Mouse (Mus musculus) limb, embryonic 15.5 days (tissue): ENCODE results near the gene Zpr1. TPM values are rescaled to one million over a fixed set of nuclear protein-coding genes. Genes with fewer than 3 reads are reported as not detected.
A peak's percentile ranks its signal among the peaks of the same experiment; 100 is the strongest.

Source experiments
- ATAC-seq: fragments of 200-750 bp; cut with Nextera tagmentation; 2 replicates; pipeline ENCODE4 v1.8.0; 2017; ENCODE audit warnings: low read depth, moderate TSS enrichment; ENCODE audit not compliant: insufficient number of reproducible peaks, low FRiP score, low TSS enrichment
- H3K27ac ChIP-seq: fragments of 300-500 bp; sonication (generic); 2 replicates; pipeline ENCODE4 v1.5.1; 2015; ENCODE audit warnings: moderate library complexity, mild to moderate bottlenecking, inconsistent platforms
- H3K27me3 ChIP-seq: fragments of 300-500 bp; sonication (generic); 2 replicates; pipeline ENCODE4 v1.6.1; 2015; ENCODE audit warnings: inconsistent platforms
- H3K36me3 ChIP-seq: fragments of 300-500 bp; sonication (generic); 2 replicates; pipeline ENCODE4 v1.6.1; 2015; ENCODE audit warnings: inconsistent platforms
- H3K4me1 ChIP-seq: fragments of 300-500 bp; sonication (generic); 2 replicates; pipeline ENCODE4 v1.6.1; 2015; ENCODE audit warnings: inconsistent platforms
- H3K4me2 ChIP-seq: fragments of 300-500 bp; sonication (generic); 2 replicates; pipeline ENCODE4 v1.6.1; 2015; ENCODE audit warnings: mild to moderate bottlenecking, inconsistent platforms
- H3K4me3 ChIP-seq: fragments of 300-500 bp; sonication (generic); 2 replicates; pipeline ENCODE4 v1.5.1; 2015; ENCODE audit warnings: mild to moderate bottlenecking, inconsistent platforms
- H3K9ac ChIP-seq: fragments of 300-500 bp; sonication (generic); 2 replicates; pipeline ENCODE4 v1.6.1; 2015; ENCODE audit warnings: inconsistent platforms
- H3K9me3 ChIP-seq: fragments of 300-500 bp; sonication (generic); 2 replicates; pipeline ENCODE4 v1.6.1; 2016; ENCODE audit warnings: inconsistent platforms
- WGBS: fragments of 180-500 bp; shearing (Covaris S2); methylation state at CpG from one replicate; pipeline ENCODE4 v1.1.7; 2015; 5-methylcytosine and 5-hydroxymethylcytosine counted together
- polyA plus RNA-seq: library from polyadenylated mRNA; unstranded; fragments of >200 nt; fragmentation: Nextera tagmentation; extraction: Ambion mirVana; gene quantifications from 2 replicates; pipeline ENCODE4 v1.2.1, GENCODE M21; 2015

Gene Zpr1
- polyA plus RNA-seq: 56.6 and 60.0 TPM in 2 replicates

DNA sequence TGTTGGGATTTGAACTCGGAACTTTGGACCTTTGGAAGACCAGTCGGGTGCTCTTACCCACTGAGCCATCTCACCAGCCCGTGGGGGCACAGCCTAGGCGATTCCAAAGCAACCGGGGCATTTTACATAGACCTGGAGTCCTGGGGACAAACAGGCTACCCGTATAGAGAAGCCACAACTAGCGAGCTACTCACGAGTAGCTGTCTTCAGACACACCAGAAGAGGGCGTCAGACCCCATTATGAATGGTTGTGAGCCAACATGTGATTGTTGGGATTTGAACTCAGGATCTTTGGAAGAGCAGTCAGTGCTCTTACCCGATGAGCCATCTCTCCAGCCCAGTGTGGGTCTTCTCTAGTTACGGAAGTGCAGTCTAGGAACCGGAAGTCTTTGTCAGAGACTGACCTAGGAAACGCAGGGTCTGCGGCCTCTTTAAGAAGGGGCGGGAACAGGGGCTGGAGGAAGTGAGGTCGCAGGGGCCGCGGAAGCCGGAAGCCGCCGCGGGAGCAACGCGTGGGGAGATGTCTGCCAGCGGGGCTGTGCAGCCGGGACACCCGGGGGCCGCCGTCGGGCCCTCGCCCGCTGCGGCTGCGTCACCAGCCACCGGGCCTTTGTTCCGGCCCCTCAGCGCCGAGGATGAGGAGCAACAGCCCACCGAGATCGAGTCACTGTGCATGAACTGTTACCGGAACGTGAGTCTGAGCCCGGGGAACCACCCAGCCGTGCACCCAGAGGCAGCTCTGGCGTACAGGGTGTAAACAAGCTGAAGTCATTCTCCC is at the start of gene Zpr1:
TSS of gene Zpr1 (plus strand) at position 388 of the 778 bp plus-strand sequence.
- H3K9me3 ChIP-seq: no peaks in the 10 kb centered on the region
- peaks cover 20% of the 10 kb centered on the region for H3K27me3 ChIP-seq
- H3K27ac ChIP-seq: peak within 1 kb of the TSS; percentile 79
- peak; percentile 84 for ATAC-seq
- peaks cover 21% of the 10 kb centered on the region for H3K4me1 ChIP-seq
- H3K36me3 ChIP-seq: peaks cover 35% of the 10 kb centered on the region
- 6% methylated on average over 45 of the region's 45 CpGs for WGBS
- H3K4me2 ChIP-seq: peak within 1 kb of the TSS; percentile 74
- H3K4me3 ChIP-seq: peak within 1 kb of the TSS; percentile 80
- peak within 1 kb of the TSS; percentile 52 for H3K9ac ChIP-seq

DNA sequence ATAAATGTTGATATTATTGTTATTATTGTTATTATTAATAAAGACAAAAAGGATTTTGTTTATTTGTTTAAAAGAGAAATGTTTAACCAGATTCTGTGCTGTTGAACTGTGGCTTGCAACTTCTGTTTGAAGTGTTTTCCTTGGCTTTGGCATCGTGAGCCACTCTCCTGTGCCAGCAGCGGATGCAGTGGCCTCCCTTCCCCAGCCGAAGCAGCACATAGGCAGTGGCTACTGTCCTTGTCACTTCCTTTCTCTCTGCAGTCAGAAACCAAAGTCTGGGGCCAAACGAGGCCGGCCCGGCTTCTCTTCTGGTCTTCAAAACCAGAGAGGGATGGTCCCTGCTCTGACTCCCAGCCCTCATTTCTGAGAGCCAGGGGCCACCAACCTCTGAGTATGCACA is 49.8 kb upstream of the Zpr1 start:
- peaks cover 47% of the 10 kb centered on the region for H3K36me3 ChIP-seq
- no peak overlapping the region for H3K9ac ChIP-seq

DNA sequence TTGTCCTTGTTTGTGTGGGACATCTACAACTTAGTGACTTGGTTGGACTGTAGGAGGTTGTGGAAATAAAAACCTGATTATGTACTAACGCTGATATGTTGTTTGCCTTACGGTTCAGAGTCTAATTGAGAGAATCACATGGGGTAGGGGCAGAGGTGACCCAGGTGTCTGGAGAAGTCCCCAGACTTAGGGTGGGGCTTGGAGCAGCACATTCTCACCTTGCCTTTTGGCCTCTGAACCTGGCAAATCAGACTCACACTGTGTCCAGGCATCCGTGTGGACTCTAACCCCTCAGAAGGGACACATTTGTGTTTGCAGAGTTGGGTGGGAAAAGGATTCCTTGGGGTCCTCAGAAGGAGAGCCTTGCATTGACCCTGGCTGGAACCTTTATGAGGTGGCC is 48.8 kb upstream of the Zpr1 start:
- Histone ChIP-seq H3K36me3 (peaks cover 42% of the 10 kb centered on the region), H3K9ac (no peak overlapping the region), H3K27me3 (no peaks in the 10 kb centered on the region; the same call in 1 of the 2 replicates), H3K4me2 (no peak overlapping the region), H3K27ac (no peak overlapping the region), H3K9me3 (no peaks in the 10 kb centered on the region), H3K4me3 (no peak overlapping the region), H3K4me1 (no peaks in the 10 kb centered on the region)
- no peak for ATAC-seq
- WGBS: 85% methylated on average over 3 of the region's 3 CpGs

More for the DNA sequence above, 49.8 kb upstream of the Zpr1 start:
- Histone ChIP-seq H3K4me1 (no peaks in the 10 kb centered on the region), H3K4me2 (no peak overlapping the region), H3K27me3 (no peaks in the 10 kb centered on the region), H3K9me3 (no peaks in the 10 kb centered on the region), H3K27ac (no peak overlapping the region), H3K4me3 (no peak overlapping the region)
- 89% methylated on average over 6 of the region's 6 CpGs for WGBS
- ATAC-seq: no peak

DNA sequence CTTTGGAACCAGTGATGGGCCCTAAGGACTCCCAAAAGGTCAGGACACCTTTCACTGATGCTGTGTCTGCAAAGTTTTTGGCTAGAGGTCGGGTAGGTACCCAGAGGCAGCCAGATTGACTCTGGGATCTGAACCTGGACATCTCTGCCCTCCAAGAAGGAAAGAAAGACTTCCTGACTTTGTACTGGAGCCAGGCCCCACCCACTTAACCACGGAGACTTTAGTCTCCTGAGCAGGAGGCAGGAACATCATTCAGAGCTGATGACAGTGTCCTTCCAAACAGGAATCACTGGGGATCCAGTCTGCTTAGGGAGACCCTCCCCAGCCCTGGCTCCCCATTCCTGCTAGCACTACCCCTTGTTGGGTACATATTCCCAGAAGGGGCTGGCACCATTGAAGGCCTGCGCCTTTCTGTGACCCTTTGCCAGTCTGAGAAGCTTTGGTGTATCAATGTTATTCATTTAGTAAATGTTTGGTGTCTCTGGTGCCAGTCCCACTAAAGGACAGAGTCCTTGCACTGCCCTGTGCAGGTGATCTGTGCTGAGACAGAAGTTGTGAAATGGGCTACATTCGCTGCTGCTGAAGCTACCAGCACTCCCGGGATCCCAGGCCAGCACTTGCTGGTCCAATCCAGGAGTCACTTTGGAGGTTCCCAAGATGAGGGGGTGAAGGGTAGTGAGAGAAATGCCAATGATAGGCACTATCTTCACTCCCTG is 47.8 kb upstream of the Zpr1 start:
- ATAC-seq: no peak
- no peak overlapping the region for H3K27ac ChIP-seq

DNA sequence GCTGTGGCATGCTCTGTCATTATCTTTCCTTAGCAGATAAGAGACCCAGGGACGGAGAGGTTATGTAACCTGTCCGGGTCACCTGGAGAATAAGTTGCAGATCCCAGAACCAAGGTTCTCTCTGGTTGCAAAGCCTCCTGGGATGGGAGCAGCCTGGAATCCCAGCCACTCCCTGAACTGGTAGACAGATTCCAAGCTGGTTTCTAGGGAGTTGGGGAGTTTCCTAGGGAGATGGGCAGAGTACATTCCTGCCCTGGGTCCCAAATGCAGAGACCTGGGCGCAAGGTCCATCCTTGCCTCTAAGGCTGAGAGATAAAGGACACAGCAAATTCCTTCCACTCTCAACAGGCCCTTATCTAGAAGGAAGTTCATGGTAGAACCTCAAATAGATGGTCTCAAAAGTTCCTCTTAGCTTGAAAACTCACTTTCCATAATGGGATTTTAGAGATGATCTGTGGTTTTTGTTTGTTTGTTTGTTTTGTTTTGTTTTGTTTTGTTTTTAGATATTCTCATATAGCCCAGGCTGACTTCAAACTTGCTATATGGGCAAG is 45.7 kb upstream of the Zpr1 start:
- no peaks in the 10 kb centered on the region for H3K9me3 ChIP-seq
- no peaks in the 10 kb centered on the region; the same call in 1 of the 2 replicates for H3K27me3 ChIP-seq
- peaks cover 15% of the 10 kb centered on the region for H3K4me1 ChIP-seq
- H3K9ac ChIP-seq: no peak overlapping the region
- no peak overlapping the region for H3K4me2 ChIP-seq
- no peak overlapping the region for H3K27ac ChIP-seq
- WGBS: 84% methylated on average over 3 of the region's 3 CpGs
- peaks cover 11% of the 10 kb centered on the region for H3K36me3 ChIP-seq
- H3K4me3 ChIP-seq: no peak overlapping the region
- ATAC-seq: no peak

More for the DNA sequence above, 47.8 kb upstream of the Zpr1 start:
- Histone ChIP-seq H3K9ac (no peak overlapping the region), H3K4me2 (no peak overlapping the region), H3K9me3 (no peaks in the 10 kb centered on the region), H3K27me3 (no peaks in the 10 kb centered on the region; the same call in 1 of the 2 replicates), H3K4me1 (peaks cover 7% of the 10 kb centered on the region), H3K4me3 (no peak overlapping the region), H3K36me3 (peaks cover 32% of the 10 kb centered on the region)
- 62% methylated on average over 5 of the region's 5 CpGs for WGBS

DNA sequence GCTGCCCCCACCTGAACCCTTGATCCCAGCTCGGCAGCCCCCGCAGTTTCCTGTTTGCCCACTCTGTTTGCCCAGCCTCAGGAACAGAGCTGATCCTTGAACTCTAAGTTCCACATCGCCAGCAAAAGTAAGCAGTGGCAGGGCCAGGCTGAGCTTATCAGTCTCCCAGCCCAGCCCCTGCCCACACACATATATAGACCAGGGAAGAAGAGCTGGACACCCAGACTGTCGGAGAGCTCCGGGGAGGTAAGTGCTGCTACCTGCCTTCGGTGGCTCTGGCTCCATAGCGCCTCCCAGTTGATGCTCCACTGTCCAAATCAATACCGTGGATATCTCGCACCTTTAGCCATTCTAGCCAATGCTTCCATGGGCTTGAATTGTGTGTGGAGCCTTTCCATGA is 44.4 kb upstream of the Zpr1 start, which contains the start of gene Apoa1:
TSS of gene Apoa1 (plus strand) at position 90 of the 400 bp plus-strand sequence.
- 73% methylated on average over 9 of the region's 9 CpGs for WGBS
- H3K4me1 ChIP-seq: peaks cover 15% of the 10 kb centered on the region
- no peak for ATAC-seq
- H3K9me3 ChIP-seq: no peaks in the 10 kb centered on the region
- no peak within 1 kb of the TSS for H3K27ac ChIP-seq
- no peak within 1 kb of the TSS for H3K9ac ChIP-seq
- H3K4me3 ChIP-seq: no peak within 1 kb of the TSS
- no peaks in the 10 kb centered on the region; the same call in 1 of the 2 replicates for H3K27me3 ChIP-seq
- H3K36me3 ChIP-seq: no peaks in the 10 kb centered on the region
- peak within 1 kb of the TSS; percentile 88; the same call in 1 of the 2 replicates for H3K4me2 ChIP-seq

DNA sequence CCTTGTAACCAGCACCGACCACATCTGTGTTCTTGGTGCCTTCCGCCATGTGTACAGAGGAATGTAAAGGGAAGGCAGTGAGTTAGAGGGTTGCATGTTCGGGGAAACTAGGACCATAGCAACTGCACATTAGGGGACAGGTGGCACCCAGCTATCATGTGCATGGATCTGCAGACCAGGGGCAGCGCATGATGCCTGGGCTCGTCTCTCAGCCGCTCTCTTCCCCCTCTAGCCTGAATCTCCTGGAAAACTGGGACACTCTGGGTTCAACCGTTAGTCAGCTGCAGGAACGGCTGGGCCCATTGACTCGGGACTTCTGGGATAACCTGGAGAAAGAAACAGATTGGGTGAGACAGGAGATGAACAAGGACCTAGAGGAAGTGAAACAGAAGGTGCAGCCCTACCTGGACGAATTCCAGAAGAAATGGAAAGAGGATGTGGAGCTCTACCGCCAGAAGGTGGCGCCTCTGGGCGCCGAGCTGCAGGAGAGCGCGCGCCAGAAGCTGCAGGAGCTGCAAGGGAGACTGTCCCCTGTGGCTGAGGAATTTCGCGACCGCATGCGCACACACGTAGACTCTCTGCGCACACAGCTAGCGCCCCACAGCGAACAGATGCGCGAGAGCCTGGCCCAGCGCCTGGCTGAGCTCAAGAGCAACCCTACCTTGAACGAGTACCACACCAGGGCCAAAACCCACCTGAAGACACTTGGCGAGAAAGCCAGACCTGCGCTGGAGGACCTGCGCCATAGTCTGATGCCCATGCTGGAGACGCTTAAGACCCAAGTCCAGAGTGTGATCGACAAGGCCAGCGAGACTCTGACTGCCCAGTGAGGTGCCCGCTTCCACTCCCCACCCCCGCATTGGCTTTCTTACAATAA is 43.1 kb upstream of the Zpr1 start:
- Histone ChIP-seq H3K4me3 (peak overlapping the region; percentile 48), H3K36me3 (no peaks in the 10 kb centered on the region), H3K4me1 (peaks cover 15% of the 10 kb centered on the region), H3K27me3 (no peaks in the 10 kb centered on the region; the same call in 1 of the 2 replicates), H3K27ac (no peak overlapping the region), H3K4me2 (peak overlapping the region; percentile 88), H3K9ac (peak overlapping the region; percentile 15; the same call in 1 of the 2 replicates), H3K9me3 (no peaks in the 10 kb centered on the region)
- 15% methylated on average over 37 of the region's 37 CpGs for WGBS
- peak; percentile 73; the same call in 1 of the 2 replicates for ATAC-seq

DNA sequence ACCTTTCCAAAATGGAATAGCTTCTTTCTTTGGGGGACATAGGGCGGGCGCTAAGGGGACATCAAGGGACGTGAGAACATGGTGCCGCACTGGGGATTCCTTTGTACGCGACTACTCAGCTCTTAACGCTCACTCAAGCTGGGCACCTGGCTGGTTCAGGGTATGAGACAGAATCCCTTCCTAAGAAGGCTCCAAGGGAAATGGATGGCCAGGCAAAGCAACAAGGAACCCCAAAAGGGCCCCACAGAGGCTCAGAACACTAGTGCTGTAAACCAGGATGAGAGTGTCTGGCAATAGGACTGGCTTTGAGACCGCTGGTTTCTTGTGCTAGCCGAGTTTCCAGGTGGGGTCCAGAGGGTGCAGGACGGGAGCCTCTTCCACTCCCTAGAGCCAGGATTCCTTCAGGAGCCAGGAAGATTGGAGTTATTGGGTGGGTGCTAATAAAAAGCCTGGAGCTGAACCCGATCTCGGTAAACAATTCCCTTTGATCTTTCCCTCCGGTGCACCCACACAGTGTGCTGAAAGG is 42.4 kb upstream of the Zpr1 start:
- H3K4me3 ChIP-seq: peak overlapping the region; percentile 48
- H3K27me3 ChIP-seq: no peaks in the 10 kb centered on the region; the same call in 1 of the 2 replicates
- no peak overlapping the region for H3K27ac ChIP-seq
- H3K4me2 ChIP-seq: peak overlapping the region; percentile 88
- peak overlapping the region; percentile 15; the same call in 1 of the 2 replicates for H3K9ac ChIP-seq
- ATAC-seq: no peak
- H3K36me3 ChIP-seq: no peaks in the 10 kb centered on the region
- H3K9me3 ChIP-seq: no peaks in the 10 kb centered on the region
- H3K4me1 ChIP-seq: peaks cover 15% of the 10 kb centered on the region
- 11% methylated on average over 13 of the region's 13 CpGs for WGBS

DNA sequence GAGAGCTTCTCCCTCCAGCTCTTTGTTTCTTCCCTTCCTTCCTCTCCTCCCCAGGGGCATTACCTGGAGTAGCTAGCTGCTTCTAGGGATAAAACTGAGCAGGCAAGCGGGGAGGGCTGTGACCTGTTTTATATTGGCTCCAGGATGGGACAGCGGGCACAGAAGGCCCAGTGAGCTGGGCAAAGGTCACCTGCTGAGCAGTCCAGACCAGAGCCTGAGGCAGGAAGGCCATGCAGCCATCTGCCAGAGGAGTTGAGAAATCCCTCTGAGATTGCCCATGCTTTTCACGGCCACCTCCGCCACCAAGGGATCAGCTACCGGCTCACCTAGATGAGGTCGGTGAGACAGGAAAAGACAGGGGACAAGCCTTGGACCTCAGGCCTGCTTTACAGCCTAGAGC is 37.7 kb upstream of the Zpr1 start:
- Histone ChIP-seq H3K9me3 (no peaks in the 10 kb centered on the region), H3K36me3 (no peaks in the 10 kb centered on the region), H3K27me3 (no peaks in the 10 kb centered on the region), H3K27ac (no peak overlapping the region), H3K4me1 (peaks cover 7% of the 10 kb centered on the region), H3K4me2 (no peak overlapping the region), H3K4me3 (no peak overlapping the region), H3K9ac (no peak overlapping the region)
- WGBS: 89% methylated on average over 6 of the region's 6 CpGs
- ATAC-seq: no peak

DNA sequence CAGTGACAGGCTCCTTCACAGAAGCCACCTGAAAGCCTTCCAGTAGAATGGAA is 37.4 kb upstream of the Zpr1 start, which contains the start of gene Apoc3:
TSS of gene Apoc3 (minus strand) at position 41 of the 53 bp plus-strand sequence.
- no peak within 1 kb of the TSS for H3K4me2 ChIP-seq
- no peak within 1 kb of the TSS for H3K9ac ChIP-seq
- H3K4me1 ChIP-seq: peaks cover 5% of the 10 kb centered on the region
- no peaks in the 10 kb centered on the region for H3K9me3 ChIP-seq
- H3K4me3 ChIP-seq: no peak within 1 kb of the TSS
- no peaks in the 10 kb centered on the region for H3K27me3 ChIP-seq
- H3K36me3 ChIP-seq: no peaks in the 10 kb centered on the region
- no peak for ATAC-seq
- H3K27ac ChIP-seq: no peak within 1 kb of the TSS

DNA sequence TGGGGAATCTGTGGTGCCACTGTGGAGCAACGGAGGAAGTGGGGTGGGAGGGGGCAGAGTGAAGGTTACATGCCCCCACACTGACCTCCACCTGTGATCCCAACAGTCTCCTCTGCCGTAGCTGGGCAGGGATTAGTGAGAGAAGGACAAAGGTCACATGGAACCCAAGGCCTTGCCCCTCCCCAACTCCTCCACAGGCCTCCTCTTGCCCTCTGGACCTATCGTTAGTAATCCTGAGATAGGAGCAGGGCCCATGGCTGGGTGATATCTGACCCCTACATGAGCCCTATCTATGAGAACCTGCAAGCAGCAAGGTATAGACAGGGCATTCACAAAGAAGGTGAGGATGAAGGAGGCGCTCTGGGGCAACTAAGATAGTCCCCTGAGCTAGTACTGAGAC is 37.2 kb upstream of the Zpr1 start:
- 0 out of 2 replicates have a peak, but pooled peaks cover 3% of the 10 kb centered on the region for H3K4me1 ChIP-seq
- H3K36me3 ChIP-seq: no peaks in the 10 kb centered on the region
- no peak overlapping the region for H3K9ac ChIP-seq
- 61% methylated on average over 4 of the region's 4 CpGs for WGBS
- H3K9me3 ChIP-seq: no peaks in the 10 kb centered on the region
- no peak overlapping the region for H3K27ac ChIP-seq
- H3K4me2 ChIP-seq: no peak overlapping the region
- H3K4me3 ChIP-seq: no peak overlapping the region
- ATAC-seq: no peak
- H3K27me3 ChIP-seq: no peaks in the 10 kb centered on the region
